Mouse (Mus musculus) cerebellum, adult 2 months (tissue): ENCODE measurements at regions not wholly inside any gene's neighbourhood (a gene's known extent, or its start where the extent isn't known, plus 50 kb on each side); places are given as distances from the start of the nearest gene placed in this dataset.

ENCODE experiments used
- DNase-seq, 2 experiments: peaks; one replicate each; pipeline ENCODE4 v3.0.0; 2021
- H3K27ac ChIP-seq: fragments of 200-500 bp; 2 replicates; pipeline ENCODE4 v1.5.1; 2012; ENCODE audit warnings: low read length, control low read depth, inconsistent platforms; ENCODE audit not compliant: insufficient read depth
- H3K27me3 ChIP-seq: fragments of 200-500 bp; 2 replicates; pipeline ENCODE4 v1.6.1; 2012; ENCODE audit warnings: inconsistent platforms, mild to moderate bottlenecking, low read length, moderate library complexity; ENCODE audit not compliant: control insufficient read depth, insufficient read depth
- H3K4me1 ChIP-seq: fragments of 200-500 bp; 2 replicates; pipeline ENCODE4 v1.6.1; 2011; ENCODE audit warnings: low read length; ENCODE audit not compliant: control insufficient read depth, insufficient read depth
- H3K4me3 ChIP-seq: fragments of 200-500 bp; replicated peaks from 2 replicates; pipeline ENCODE3; 2011; ENCODE audit warnings: mild to moderate bottlenecking, low read depth, low read length, control low read depth; ENCODE audit not compliant: insufficient read depth
- CTCF ChIP-seq: fragments of 200-500 bp; IDR thresholded peaks from 2 replicates; pipeline ENCODE4 v1.5.1; 2011; ENCODE audit warnings: low read depth, mild to moderate bottlenecking, control low read depth, low read length, moderate library complexity, borderline replicate concordance; ENCODE audit not compliant: insufficient read depth
- POLR2A ChIP-seq: fragments of 200-500 bp; IDR thresholded peaks from 2 replicates; pipeline ENCODE4 v1.6.1; 2011; ENCODE audit warnings: low read length, control low read depth, borderline replicate concordance; ENCODE audit not compliant: insufficient read depth
- WGBS: fragments of 180-500 bp; shearing (Covaris S2); methylation state at CpG from one replicate; pipeline ENCODE4 v1.1.7; 2018; 5-methylcytosine and 5-hydroxymethylcytosine counted together

DNA sequence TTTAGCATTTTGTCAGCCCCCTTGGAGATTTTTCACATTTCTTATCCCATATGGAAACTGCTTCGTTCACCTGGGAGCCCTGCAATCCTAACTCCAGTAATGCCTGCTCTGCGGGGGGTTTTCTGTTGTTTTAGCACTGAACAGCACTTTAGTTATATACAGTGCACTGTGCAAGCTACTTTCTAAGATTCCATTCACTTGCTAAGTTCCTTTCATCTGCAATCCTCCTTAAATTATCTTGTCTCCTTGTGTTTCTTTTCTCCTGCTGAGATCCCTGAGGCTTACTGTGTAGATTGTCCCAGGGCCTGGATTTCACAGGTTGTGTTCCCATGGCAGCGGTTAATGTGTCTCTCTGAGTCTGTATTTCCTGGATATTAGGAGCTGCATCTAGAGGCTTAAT, 173.3 kb upstream of the Elac2 start:
- WGBS = 74% methylated on average over 3 of the region's 3 CpGs
- TF ChIP-seq POLR2A = no peak
- TF ChIP-seq CTCF = no peak

GRCm38 (mm10) chr11:64812408-64812807, 166.4 kb upstream of the Elac2 start:
- Histone ChIP-seq H3K4me3 (no peak overlapping the region), H3K27ac (no peak overlapping the region), H3K4me1 (no peaks in the 10 kb centered on the region), H3K27me3 (no peaks in the 10 kb centered on the region)
- 82% methylated on average over 6 of the region's 6 CpGs for WGBS
- DNase-seq = no peak
- TF ChIP-seq POLR2A = no peak
- TF ChIP-seq CTCF = no peak

More for the DNA sequence above, 173.3 kb upstream of the Elac2 start:
- no peak overlapping the region for H3K4me3 ChIP-seq
- no peak overlapping the region for H3K27ac ChIP-seq
- no peaks in the 10 kb centered on the region for H3K4me1 ChIP-seq
- no peaks in the 10 kb centered on the region; the same call in 1 of the 2 replicates for H3K27me3 ChIP-seq
- DNase-seq = no peak

DNA sequence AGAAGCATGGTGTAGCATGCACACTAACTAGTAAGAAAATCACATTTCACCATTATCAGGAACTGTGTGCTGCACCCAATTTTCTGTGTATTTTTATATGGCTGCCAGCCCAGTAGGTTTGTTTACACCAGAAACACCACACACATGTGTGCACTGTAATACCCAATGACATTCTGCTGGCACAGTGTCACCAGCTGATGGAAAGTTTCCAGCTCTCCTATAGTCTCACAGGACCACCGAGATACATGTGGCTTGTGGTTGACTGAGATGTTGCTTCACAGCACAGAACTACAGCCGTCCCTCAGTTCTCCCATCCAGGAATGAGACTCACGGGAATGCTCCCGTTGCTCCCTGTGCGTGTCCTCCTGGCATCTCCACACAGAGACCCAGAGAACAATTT, 149.4 kb upstream of the Elac2 start:
- H3K27me3 ChIP-seq = no peaks in the 10 kb centered on the region
- 20% methylated on average over 5 of the region's 5 CpGs for WGBS
- H3K4me3 ChIP-seq = no peak overlapping the region
- H3K4me1 ChIP-seq = no peaks in the 10 kb centered on the region
- no peak overlapping the region for H3K27ac ChIP-seq
- TF ChIP-seq POLR2A (no peak), CTCF (no peak)
- no peak for DNase-seq

DNA sequence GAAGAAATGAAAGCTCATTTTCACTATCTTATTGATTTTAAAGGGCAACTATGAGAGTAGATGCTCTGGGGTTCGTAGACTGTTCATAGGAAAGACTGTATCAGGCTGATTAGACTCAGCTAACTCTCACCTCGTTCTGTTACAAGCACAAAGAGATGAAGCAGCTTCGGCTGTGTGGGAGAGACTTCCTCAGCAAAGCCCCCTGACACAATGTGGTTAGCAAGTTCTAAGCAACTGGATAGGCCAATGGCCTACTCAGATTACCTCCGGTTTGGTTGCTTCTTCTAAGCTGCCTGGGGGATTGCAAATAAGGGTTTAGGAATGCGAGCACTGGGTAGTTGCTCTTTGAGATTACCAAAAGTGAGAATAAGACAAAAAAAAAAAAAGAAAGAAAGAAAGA, 146.4 kb upstream of the Elac2 start:
- no peaks in the 10 kb centered on the region for H3K4me1 ChIP-seq
- TF ChIP-seq CTCF (no peak), POLR2A (no peak)
- DNase-seq = no peak
- H3K27me3 ChIP-seq = no peaks in the 10 kb centered on the region
- no peak overlapping the region for H3K4me3 ChIP-seq
- 80% methylated on average over 5 of the region's 5 CpGs for WGBS
- no peak overlapping the region for H3K27ac ChIP-seq

DNA sequence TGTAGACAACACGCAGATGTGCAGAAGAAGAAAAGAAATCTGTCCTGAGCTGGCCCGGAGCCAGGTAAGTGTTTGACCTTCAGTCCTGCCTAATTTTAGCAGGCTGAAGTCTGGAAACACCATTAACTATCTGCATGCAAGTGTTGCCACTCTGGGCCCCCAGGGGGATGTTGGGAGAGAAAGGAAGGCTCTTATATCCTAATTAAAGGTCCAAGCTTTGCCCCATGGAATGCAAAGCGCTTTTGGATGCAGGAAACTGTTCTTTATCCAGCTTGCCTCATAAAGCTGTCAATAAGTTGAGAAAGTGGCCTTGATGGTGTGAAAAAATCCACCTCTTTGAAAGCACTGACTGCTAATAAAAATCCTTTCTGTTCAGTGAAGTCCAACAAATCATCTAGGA, 145.1 kb upstream of the Elac2 start:
- TF ChIP-seq CTCF (no peak), POLR2A (no peak)
- Histone ChIP-seq H3K4me3 (no peak overlapping the region), H3K27me3 (no peaks in the 10 kb centered on the region), H3K27ac (no peak overlapping the region), H3K4me1 (no peaks in the 10 kb centered on the region)
- DNase-seq = no peak
- WGBS = 88% methylated on average over 3 of the region's 3 CpGs

GRCm38 (mm10) chr11:64836771-64837170, 142.1 kb upstream of the Elac2 start:
- H3K27me3 ChIP-seq = no peaks in the 10 kb centered on the region
- no peak for DNase-seq
- TF ChIP-seq POLR2A (no peak), CTCF (no peak)
- H3K27ac ChIP-seq = no peak overlapping the region
- 83% methylated on average over 8 of the region's 8 CpGs for WGBS
- no peaks in the 10 kb centered on the region for H3K4me1 ChIP-seq
- H3K4me3 ChIP-seq = no peak overlapping the region

DNA sequence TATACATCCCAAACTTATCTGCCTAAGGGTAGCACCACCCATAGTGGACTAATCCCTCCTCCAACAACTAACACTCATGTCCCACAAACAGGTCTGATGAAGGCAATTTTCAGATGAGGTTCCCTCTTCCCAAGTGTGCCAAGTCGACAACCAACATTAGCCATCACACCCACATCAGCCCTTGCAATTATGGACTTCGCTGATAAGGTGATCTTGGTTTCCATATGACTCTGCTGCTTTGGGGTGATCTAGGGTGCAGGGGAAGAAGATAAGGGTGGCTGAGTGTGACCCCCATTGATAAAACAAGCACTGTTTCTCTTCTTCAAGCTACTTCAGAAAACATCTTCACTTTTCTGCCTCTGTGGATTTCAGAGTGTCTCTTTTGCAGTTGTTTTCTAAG, 137.7 kb upstream of the Elac2 start:
- TF ChIP-seq CTCF (no peak), POLR2A (no peak)
- no peak overlapping the region for H3K27ac ChIP-seq
- no peak for DNase-seq
- no peaks in the 10 kb centered on the region for H3K4me1 ChIP-seq
- H3K27me3 ChIP-seq = no peaks in the 10 kb centered on the region
- 93% methylated on average over 2 of the region's 2 CpGs for WGBS
- H3K4me3 ChIP-seq = no peak overlapping the region

DNA sequence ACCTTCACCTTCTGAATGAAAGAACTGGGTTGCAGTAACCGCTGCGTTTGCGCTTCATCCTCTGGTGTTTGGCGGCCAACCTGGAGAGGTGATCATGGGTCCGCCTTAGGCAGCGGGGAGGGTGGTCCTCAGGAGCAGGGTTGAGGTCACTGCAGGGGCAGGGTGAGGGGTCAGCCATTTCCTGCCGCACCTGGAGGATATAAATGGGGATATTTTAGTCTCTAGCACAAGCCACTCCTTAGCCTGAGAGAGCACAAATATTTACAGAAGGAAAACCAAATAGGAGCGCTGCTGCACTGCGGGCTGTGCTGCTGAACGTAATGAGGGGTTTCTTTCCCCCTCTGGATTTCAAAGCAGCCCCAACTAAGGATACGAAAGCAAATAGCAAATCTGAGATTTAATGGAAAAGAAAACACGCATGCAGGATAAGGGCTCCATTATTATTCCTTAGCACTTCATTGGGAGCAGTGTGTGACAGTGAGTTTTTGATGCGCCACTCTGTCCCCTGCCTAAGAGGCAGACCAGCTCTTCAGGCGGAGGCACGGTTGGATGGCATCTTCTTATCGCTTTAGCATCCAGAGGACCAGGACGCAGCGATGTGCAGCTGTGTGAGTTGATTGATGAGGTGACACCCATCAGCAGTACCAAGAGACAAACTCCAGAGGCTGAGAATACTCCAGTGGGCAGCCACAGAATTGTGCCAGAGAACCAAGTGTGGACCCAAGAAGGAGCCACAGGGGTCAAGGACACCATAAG, 135.9 kb upstream of the Elac2 start:
- no peak for TF ChIP-seq CTCF
- TF ChIP-seq POLR2A = no peak
- no peak for DNase-seq
- H3K27me3 ChIP-seq = no peaks in the 10 kb centered on the region
- H3K4me1 ChIP-seq = no peaks in the 10 kb centered on the region
- WGBS = 87% methylated on average over 18 of the region's 18 CpGs
- no peak overlapping the region for H3K4me3 ChIP-seq
- H3K27ac ChIP-seq = no peak overlapping the region
